Mouse (Mus musculus): ENCODE measurements around the gene Nbeal1.

GRCm38 (mm10) chr1:60179932-60180783, at the start of gene Nbeal1:
- TF ChIP-seq CTCF (IDR thresholded peaks at IDR 0.05; ENCODE audit: control insufficient read depth, insufficient read depth, insufficient replicate concordance, low read depth, low read length) (no peak), POLR2A (IDR thresholded peaks at IDR 0.05; ENCODE audit: control insufficient read depth, low read depth, low read length) (peak; percentile 81)

All from testis, adult 2 months (tissue).